Comparison of ENCODE assay signal across 8 mouse cellular contexts in the genomic region with DNA sequence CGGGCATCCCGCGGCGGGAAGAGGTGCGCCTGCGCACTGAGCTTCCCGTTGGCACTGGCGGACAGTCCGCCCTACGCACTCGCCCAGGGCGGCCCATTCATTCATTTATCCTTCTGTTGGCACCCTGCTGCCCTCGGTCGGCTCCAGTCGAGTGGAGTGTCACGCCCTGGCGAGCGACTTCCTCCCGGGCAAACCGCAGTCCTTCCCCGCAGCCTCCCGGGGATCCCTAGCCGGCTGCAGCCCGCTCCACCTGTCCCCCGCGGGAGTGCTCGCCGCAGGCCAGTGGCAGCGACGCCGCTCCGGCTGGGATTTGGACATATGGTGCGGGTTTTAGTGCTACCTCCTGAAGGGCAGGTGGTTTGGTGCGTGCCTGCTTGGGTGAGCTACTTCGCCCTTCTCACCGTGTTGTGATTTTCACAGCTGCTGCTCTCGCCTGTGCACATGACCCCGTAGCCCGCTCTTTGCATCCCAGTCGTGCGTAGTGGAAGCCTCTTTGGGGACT. TPM values are rescaled to one million over a fixed set of nuclear protein-coding genes. Genes with fewer than 3 reads are reported as not detected.
A peak's percentile ranks its signal among the peaks of the same experiment; 100 is the strongest.
DNase-seq lines count a peak whose midpoint lies in the region; ATAC-seq and TF ChIP-seq lines count a peak whose summit lies in the region.

No protein-coding gene starts in this region.

- H3K27me3 ChIP-seq in cerebellum, adult 2 months (ENCODE audit: control insufficient read depth, insufficient read depth, low read length) = no peaks in the 10 kb centered on the region
- H3K27me3 ChIP-seq in C2C12 (ENCODE audit: control insufficient read depth, insufficient read depth, insufficient read length) = no peaks in the 10 kb centered on the region
- no peaks in the 10 kb centered on the region for H3K27me3 ChIP-seq in limb, embryonic 15.5 days
- no peaks in the 10 kb centered on the region for H3K27me3 ChIP-seq in stomach, embryonic 14.5 days (ENCODE audit: control insufficient read depth, insufficient read depth, low read length)

- peaks cover 39% of the 10 kb centered on the region for H3K79me2 ChIP-seq in C2C12 (ENCODE audit: control insufficient read depth, insufficient read depth)

- no peak for TF ChIP-seq CTCF in cerebellum, adult 2 months (IDR thresholded peaks at IDR 0.05; ENCODE audit: borderline replicate concordance, insufficient read depth, low read depth, low read length)
- TF ChIP-seq CTCF in C2C12 (IDR thresholded peaks at IDR 0.05; ENCODE audit: control insufficient read depth, insufficient read depth, insufficient read length) = no peak

- H3K9me3 ChIP-seq in limb, embryonic 15.5 days = no peaks in the 10 kb centered on the region
- no peaks in the 10 kb centered on the region for H3K9me3 ChIP-seq in stomach, embryonic 14.5 days (ENCODE audit: control insufficient read depth, low read depth, low read length)

- H3K36me3 ChIP-seq in C2C12 (ENCODE audit: control insufficient read depth, insufficient read depth) = peaks cover 27% of the 10 kb centered on the region
- H3K36me3 ChIP-seq in limb, embryonic 15.5 days = peaks cover 7% of the 10 kb centered on the region
- H3K36me3 ChIP-seq in stomach, embryonic 14.5 days (ENCODE audit: control insufficient read depth, insufficient read depth, low read length) = peaks cover 5% of the 10 kb centered on the region

- no peak for DNase-seq in cerebellum, adult 2 months
- DNase-seq in cerebellum, postnatal 25 days = no peak
- DNase-seq in cerebellum, postnatal 36 days = no peak
- no peak for DNase-seq in cerebellum, adult 9-10 months

- ATAC-seq in erythroid progenitor cell, adult 5-6 weeks (replicated peaks; ENCODE audit: low FRiP score, poor library complexity, severe bottlenecking) = peak; percentile 93
- peak; percentile 77 for ATAC-seq in limb, embryonic 15.5 days (ENCODE audit: insufficient number of reproducible peaks, low FRiP score, low TSS enrichment, low read depth)
- peak; percentile 82 for ATAC-seq in stomach, embryonic 14.5 days (ENCODE audit: insufficient number of reproducible peaks, insufficient read depth, low FRiP score, low read depth)

- peaks cover 27% of the 10 kb centered on the region for H3K79me3 ChIP-seq in C2C12 (ENCODE audit: low read depth)

- H3ac ChIP-seq in C2C12 (ENCODE audit: control insufficient read depth, insufficient read length, low read depth) = peak overlapping the region; percentile 88

- peak overlapping the region; percentile 80 for H3K9ac ChIP-seq in limb, embryonic 15.5 days
- H3K9ac ChIP-seq in stomach, embryonic 14.5 days (replicated peaks; ENCODE audit: low read depth, low read length) = peak overlapping the region; percentile 80

- H3K27ac ChIP-seq in cerebellum, adult 2 months (ENCODE audit: insufficient read depth, low read length) = peak overlapping the region; percentile 68
- peak overlapping the region; percentile 76 for H3K27ac ChIP-seq in limb, embryonic 15.5 days
- H3K27ac ChIP-seq in stomach, embryonic 14.5 days (ENCODE audit: low read length) = 0 out of 2 replicates have a peak overlapping the region, but pooled peaks have one; percentile 1

- 0 out of 2 replicates have a peak, but pooled peaks have one; percentile 7 for TF ChIP-seq POLR2A in cerebellum, adult 2 months (IDR thresholded peaks at IDR 0.05; ENCODE audit: borderline replicate concordance, insufficient read depth, low read length)

- H3K4me1 ChIP-seq in cerebellum, adult 2 months (ENCODE audit: control insufficient read depth, insufficient read depth, low read length) = no peaks in the 10 kb centered on the region
- H3K4me1 ChIP-seq in limb, embryonic 15.5 days = peaks cover 9% of the 10 kb centered on the region; the same call in 1 of the 2 replicates
- peaks cover 12% of the 10 kb centered on the region for H3K4me1 ChIP-seq in stomach, embryonic 14.5 days (ENCODE audit: control insufficient read depth, insufficient read depth, low read length)

- H3K4me3 ChIP-seq in cerebellum, adult 2 months (replicated peaks; ENCODE audit: insufficient read depth, low read depth, low read length) = peak overlapping the region; percentile 89
- H3K4me3 ChIP-seq in C2C12 (ENCODE audit: insufficient read depth, poor library complexity, severe bottlenecking) = peak overlapping the region; percentile 72
- H3K4me3 ChIP-seq in limb, embryonic 15.5 days = peak overlapping the region; percentile 86
- peak overlapping the region; percentile 82 for H3K4me3 ChIP-seq in stomach, embryonic 14.5 days (ENCODE audit: low read depth, low read length)

- WGBS in cerebellum, adult 2 months = under 1% methylated on average over 41 of the region's 41 CpGs
- WGBS in limb, embryonic 15.5 days = under 1% methylated on average over 41 of the region's 41 CpGs
- under 1% methylated on average over 41 of the region's 41 CpGs for WGBS in stomach, embryonic 14.5 days

- peak overlapping the region; percentile 93 for H3K4me2 ChIP-seq in limb, embryonic 15.5 days
- H3K4me2 ChIP-seq in stomach, embryonic 14.5 days (replicated peaks; ENCODE audit: low read depth, low read length) = peak overlapping the region; percentile 92

TF ChIP-seq in C2C12, 6 proteins besides CTCF, POLR2A, EP300 and RAD21:
- TF ChIP-seq CEBPB (IDR thresholded peaks at IDR 0.05; ENCODE audit: low read depth) (no peak), MYOD1 (IDR thresholded peaks at IDR 0.05; ENCODE audit: control insufficient read depth, insufficient read length, low read depth) (no peak), FOSL1 (IDR thresholded peaks at IDR 0.05; ENCODE audit: insufficient read depth, low read length, poor library complexity, severe bottlenecking) (no peak), MYOG (IDR thresholded peaks at IDR 0.05; ENCODE audit: control insufficient read depth, extremely low read depth, insufficient read length) (no peak), MAX (IDR thresholded peaks at IDR 0.05) (no peak), USF1 (IDR thresholded peaks at IDR 0.05; ENCODE audit: low read depth) (no peak)

RNA-seq across cellular contexts. Expression of a gene that starts 0.4 kb away (rescaled TPM):
- polyA plus RNA-seq in cerebellum, adult 2 months (2012; rRNA removed) = 31.2 and 35.2 TPM in 2 replicates
- polyA plus RNA-seq in C2C12 (2012; fragmentation: generic; extraction: Trizol) = 5.5 TPM
- total RNA-seq in erythroid progenitor cell, adult 5-6 weeks (2015; ENCODE audit: low replicate concordance) = 45.4 and 69.6 TPM in 2 replicates
- total RNA-seq in erythroid progenitor cell, adult 5-6 weeks (2017; ENCODE audit: low replicate concordance) = 17.3 and 52.6 TPM in 2 replicates
- 38.7 and 38.9 TPM in 2 replicates for polyA plus RNA-seq in limb, embryonic 15.5 days (2015; fragmentation: Nextera tagmentation; extraction: Ambion mirVana)
- 55.0 and 57.6 TPM in 2 replicates for polyA plus RNA-seq in stomach, embryonic 14.5 days (2014; fragmentation: Nextera tagmentation; extraction: Ambion mirVana)

RNA-seq across cellular contexts. Expression of a gene that starts 38.4 kb away (rescaled TPM):
- 1.00 and 1.2 TPM in 2 replicates for polyA plus RNA-seq in cerebellum, adult 2 months (2012; rRNA removed)
- not detected for polyA plus RNA-seq in C2C12 (2012; fragmentation: generic; extraction: Trizol)
- 5.0 TPM in 1 of 2 replicates, not detected in the other for total RNA-seq in erythroid progenitor cell, adult 5-6 weeks (2015; ENCODE audit: low replicate concordance)
- not detected in 2 replicates for total RNA-seq in erythroid progenitor cell, adult 5-6 weeks (2017; ENCODE audit: low replicate concordance)
- polyA plus RNA-seq in limb, embryonic 15.5 days (2015; fragmentation: Nextera tagmentation; extraction: Ambion mirVana) = 0.73 TPM in 2 replicates
- polyA plus RNA-seq in stomach, embryonic 14.5 days (2014; fragmentation: Nextera tagmentation; extraction: Ambion mirVana) = 2.1 TPM in 2 replicates

Comparison
In these comparisons a context has a peak if more than half of its experiments do, and no peak if none do; other contexts are left out.
1. H3K27ac ChIP-seq: peak in every context shown above with its lines; median percentile 76 in limb, embryonic 15.5 days; 68 in cerebellum, adult 2 months; 1 in stomach, embryonic 14.5 days.